Mouse (Mus musculus): Measurements from ENCODE around the gene Pde7b.

Gene Pde7b

GRCm38 (mm10) chr10:20722651-20723520 is 2.0 kb downstream of the Pde7b start:
- peak; percentile 19 for DNase-seq

DNA sequence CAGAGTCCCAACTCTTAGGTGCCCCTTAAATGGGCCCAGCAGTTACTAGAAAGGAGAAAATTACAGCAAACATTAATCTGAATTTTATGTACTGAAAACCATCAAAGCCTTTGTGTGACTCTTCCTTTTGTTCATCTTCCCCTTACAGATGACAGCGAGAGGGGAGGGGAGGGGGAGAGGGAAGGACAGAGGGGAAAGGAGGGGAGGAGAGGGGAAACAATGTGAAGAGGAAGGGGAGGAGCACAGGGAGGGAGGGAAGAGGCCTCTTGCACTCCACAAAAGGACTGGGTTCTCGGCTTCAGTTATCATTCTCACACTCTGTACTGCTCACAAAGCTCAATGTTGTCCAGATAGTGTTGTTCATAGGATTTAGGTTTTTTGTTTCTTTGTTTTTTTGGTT is 5.7 kb downstream of the Pde7b start:
- no peak for DNase-seq

- DNase-seq, result no peak
These were observed 24.2 kb downstream of the Pde7b start for GRCm38 (mm10) chr10:20700633-20701032.

DNA sequence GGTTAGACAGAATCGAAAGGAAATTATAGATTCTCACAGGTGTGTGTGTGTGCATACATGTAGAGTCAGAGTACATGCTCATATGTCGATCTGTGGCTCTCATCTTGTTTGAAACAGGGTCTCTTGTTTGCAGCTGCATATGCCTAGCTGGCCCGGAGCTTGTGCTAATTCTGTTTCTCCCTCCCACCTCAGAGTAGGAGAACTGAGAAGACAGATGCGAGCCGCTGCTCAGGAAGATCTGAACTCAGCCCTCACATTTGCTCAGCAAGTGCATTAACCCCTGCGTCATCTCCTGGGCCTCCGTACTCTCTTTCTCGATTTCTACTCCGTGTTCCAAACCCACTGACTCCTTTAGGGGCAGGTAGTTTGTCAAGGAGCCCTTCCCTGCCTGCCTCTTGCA is 25.0 kb downstream of the Pde7b start:
- no peak for DNase-seq

GRCm38 (mm10) chr10:20695637-20696036 is 29.2 kb downstream of the Pde7b start:
- DNase-seq, result no peak

- DNase-seq, result no peak
These were observed 34.9 kb downstream of the Pde7b start for GRCm38 (mm10) chr10:20690002-20690401.

- DNase-seq, result no peak
These were observed 40.7 kb downstream of the Pde7b start for GRCm38 (mm10) chr10:20684151-20684550.

DNA sequence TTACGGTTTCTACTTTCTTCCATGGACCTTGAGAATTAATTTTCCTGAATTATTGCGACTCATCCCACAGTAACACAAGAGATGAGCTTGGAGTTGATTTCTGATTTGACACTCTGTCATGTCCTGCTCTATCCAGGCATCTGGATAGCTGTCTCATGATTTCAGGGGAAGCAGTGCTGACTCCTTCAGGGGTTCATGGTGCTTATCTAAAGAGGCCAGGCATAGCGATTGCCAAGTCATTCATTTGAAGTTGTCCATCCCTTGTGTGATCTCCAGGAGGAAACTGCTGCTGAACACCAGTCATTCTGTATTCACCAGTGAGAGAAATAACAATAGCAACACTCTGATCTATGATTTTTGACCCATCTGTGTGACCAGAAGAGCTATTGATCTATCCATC is 43.9 kb downstream of the Pde7b start:
- no peak for DNase-seq

DNA sequence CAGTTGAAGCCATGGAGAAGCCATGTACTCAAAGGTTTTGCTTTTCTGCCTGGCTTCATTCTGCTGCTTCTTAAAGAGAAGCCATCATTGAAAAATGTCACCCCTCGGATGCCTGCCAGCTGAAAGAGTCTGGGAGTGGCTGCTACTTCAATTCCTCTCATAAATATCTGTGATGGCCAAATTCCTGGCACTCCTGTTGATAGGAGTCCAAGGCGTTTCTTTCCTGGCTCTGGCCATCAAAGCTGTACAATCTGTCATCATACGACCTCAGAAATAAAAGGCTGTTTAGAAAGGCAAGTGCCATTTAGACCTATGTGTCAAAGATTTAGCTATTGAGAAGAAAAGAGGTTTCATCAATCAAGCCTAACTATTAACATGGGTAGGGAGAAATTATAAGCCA is 49.6 kb downstream of the Pde7b start:
- DNase-seq, result no peak

- DNase-seq, result peak; percentile 79
These were observed 51.1 kb downstream of the Pde7b start for GRCm38 (mm10) chr10:20673798-20674197.

DNA sequence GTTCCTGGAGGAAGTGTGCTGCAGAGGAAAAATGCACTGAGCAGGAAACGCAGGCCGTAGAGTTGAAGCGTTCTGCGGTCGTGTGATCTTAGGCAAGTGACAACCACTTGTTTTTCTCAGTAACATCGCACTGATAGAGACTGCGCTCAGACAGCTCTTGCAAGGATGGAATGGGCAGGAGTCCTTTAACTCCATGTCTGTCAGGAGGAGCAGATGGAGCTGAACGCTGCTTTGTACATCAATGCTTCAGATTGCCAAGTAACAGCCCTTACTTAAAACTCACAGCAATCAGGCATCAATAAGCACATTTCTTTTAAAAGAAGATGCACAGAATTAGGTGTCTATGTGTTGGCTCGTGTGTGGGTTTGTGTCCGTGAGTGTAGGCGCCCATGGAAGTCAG is 52.3 kb downstream of the Pde7b start:
- DNase-seq, result no peak

GRCm38 (mm10) chr10:20671621-20672020 is 53.3 kb downstream of the Pde7b start:
- no peak for DNase-seq

- no peak for DNase-seq
These were observed 54.3 kb downstream of the Pde7b start for GRCm38 (mm10) chr10:20670541-20670940.

DNA sequence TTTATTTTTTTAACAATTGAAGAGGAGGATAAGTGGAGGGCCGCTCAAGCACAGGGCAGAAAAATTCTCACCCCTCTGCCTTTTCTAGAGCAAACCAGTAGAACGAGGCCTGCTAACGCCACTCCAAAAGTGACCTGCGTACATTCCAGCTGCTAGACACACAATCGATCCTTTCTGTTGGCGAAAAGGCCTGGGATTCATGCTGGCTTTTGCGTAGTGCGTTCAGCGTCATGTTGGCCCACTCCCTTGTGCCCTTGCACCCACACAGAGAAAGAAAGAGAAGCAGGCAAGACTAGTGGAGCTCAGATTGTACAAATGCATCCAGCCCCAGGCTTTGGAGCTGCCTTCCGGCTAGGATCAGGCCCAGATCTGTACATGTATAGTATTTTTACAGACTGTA is 55.4 kb downstream of the Pde7b start:
- DNase-seq, result no peak

DNA sequence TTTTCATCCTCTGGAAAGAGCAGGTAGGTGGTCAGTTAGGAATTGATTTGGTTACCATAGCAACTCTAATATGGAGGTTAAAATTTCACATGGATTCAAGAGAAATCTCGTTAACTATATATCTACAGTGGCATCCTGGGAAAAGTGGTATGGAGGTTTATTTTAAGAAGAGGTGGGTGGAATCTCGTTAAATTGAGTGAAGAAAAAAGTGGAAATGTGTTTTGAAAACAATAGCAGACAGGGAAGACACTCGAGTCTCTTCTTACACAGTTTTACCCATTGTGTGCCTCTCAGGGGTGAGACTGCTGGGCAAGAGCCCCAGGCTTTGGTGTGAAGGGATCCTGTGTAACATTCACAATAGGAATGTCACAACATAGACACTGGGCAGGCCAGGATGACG is 56.3 kb downstream of the Pde7b start:
- DNase-seq, result no peak

DNA sequence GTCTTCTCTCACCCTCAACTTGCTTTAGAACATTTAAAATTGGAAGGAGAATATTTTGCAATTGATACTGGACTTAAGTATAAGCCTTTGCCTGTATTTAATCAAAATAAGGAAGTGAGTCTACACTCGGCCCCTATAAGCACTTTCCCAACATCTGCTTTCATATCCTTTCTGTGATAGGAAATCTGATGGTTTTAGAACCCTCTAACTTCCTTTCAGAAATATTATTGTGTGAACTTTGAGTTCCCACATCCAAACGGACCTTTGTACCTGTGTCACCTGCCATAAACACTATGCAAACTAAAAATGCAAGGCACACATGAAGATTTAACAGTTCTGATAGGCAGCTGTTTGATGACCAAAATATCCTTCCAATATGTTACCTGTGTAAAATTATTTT is 58.2 kb downstream of the Pde7b start:
- no peak for DNase-seq

- no peak for DNase-seq
These were observed 61.9 kb downstream of the Pde7b start for GRCm38 (mm10) chr10:20662951-20663350.

GRCm38 (mm10) chr10:20661684-20662083 is 63.2 kb downstream of the Pde7b start:
- DNase-seq, result no peak

DNA sequence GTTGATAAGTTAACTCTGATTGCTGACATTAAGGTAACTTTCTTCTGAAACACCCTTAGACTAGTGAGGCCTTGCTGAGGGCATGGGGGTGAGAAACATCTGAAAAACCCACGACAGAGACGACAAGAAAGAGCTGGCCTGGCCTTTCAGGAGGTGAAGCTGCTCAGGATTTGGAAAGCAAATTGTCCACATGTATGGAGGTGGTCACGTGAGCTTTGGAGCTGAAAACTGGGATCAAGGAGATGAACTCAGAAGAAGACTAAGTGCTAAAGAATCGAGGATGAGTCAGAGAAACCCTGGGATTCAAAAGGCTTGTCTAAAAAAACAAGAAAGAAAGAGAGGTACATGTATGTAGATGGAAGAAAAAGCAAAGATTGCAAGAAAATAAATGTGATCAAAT is 65.2 kb downstream of the Pde7b start:
- no peak for DNase-seq

GRCm38 (mm10) chr10:20659268-20659667 is 65.6 kb downstream of the Pde7b start:
- DNase-seq, result peak; percentile 36

GRCm38 (mm10) chr10:20658716-20659115 is 66.2 kb downstream of the Pde7b start:
- DNase-seq, result no peak

GRCm38 (mm10) chr10:20657316-20658081 is 67.4 kb downstream of the Pde7b start:
- no peak for DNase-seq

GRCm38 (mm10) chr10:20654590-20654989 is 70.3 kb downstream of the Pde7b start:
- DNase-seq, result no peak

GRCm38 (mm10) chr10:20654187-20654586 is 70.7 kb downstream of the Pde7b start:
- DNase-seq, result no peak

Measured in right cerebral cortex, postnatal 25 days (tissue).